ENCODE assay signal across 15 mouse cellular contexts in genomic region chr19:45230201-45230611, GRCm38 (mm10). TPM values are rescaled to one million over a fixed set of nuclear protein-coding genes. Genes with fewer than 3 reads are reported as not detected.
DNase-seq lines count a peak whose midpoint lies in the region; ATAC-seq lines count a peak whose summit lies in the region.
"Had no signal": no experiment of that assay in that cellular context is flagged by ENCODE, and none has a peak within 500 bp of the region (broad histone marks: within the 10 kb centered on the region; RNA-seq: fewer than 3 reads in every experiment).

No protein-coding gene starts in this region.

- no peaks in the 10 kb centered on the region for H3K9me3 ChIP-seq in intestine, embryonic 14.5 days (ENCODE audit: control insufficient read depth, low read length)
- no peaks in the 10 kb centered on the region for H3K9me3 ChIP-seq in intestine, embryonic 15.5 days
- H3K9me3 ChIP-seq in embryonic facial prominence, embryonic 13.5 days, result no peaks in the 10 kb centered on the region
- H3K9me3 ChIP-seq in neural tube, embryonic 14.5 days (ENCODE audit: control insufficient read depth, low read length), result no peaks in the 10 kb centered on the region

- H3K36me3 ChIP-seq in intestine, embryonic 14.5 days (ENCODE audit: control insufficient read depth, insufficient read depth, low read length), result no peaks in the 10 kb centered on the region
- no peaks in the 10 kb centered on the region for H3K36me3 ChIP-seq in intestine, embryonic 15.5 days
- no peaks in the 10 kb centered on the region for H3K36me3 ChIP-seq in embryonic facial prominence, embryonic 13.5 days
- H3K36me3 ChIP-seq in neural tube, embryonic 14.5 days (ENCODE audit: control insufficient read depth, insufficient read depth, low read length), result no peaks in the 10 kb centered on the region

- no peak overlapping the region for H3K4me2 ChIP-seq in intestine, embryonic 14.5 days (ENCODE audit: low read length)
- H3K4me2 ChIP-seq in intestine, embryonic 15.5 days (replicated peaks), result no peak overlapping the region
- H3K4me2 ChIP-seq in embryonic facial prominence, embryonic 13.5 days, result peak overlapping the region; percentile 5; the same call in 1 of the 2 replicates
- peak overlapping the region; percentile 57 for H3K4me2 ChIP-seq in neural tube, embryonic 14.5 days (ENCODE audit: low read depth, low read length)

- ATAC-seq in intestine, embryonic 14.5 days (replicated peaks; ENCODE audit: low FRiP score, low TSS enrichment, low read depth), result no peak
- ATAC-seq in intestine, embryonic 15.5 days, result no peak
- ATAC-seq in embryonic facial prominence, embryonic 13.5 days (ENCODE audit: insufficient number of reproducible peaks, insufficient read depth, low FRiP score, low TSS enrichment, low read depth), result no peak
- ATAC-seq in neural tube, embryonic 14.5 days (ENCODE audit: low read depth), result no peak
- ATAC-seq in cerebellum, adult (ENCODE audit: insufficient number of reproducible peaks, low FRiP score, low TSS enrichment), result no peak

- H3K27ac ChIP-seq in intestine, embryonic 14.5 days (ENCODE audit: low read depth), result no peak overlapping the region
- H3K27ac ChIP-seq in intestine, embryonic 15.5 days, result no peak overlapping the region
- H3K27ac ChIP-seq in embryonic facial prominence, embryonic 13.5 days, result no peak overlapping the region
- H3K27ac ChIP-seq in neural tube, embryonic 14.5 days (ENCODE audit: low read depth, low read length), result peak overlapping the region; percentile 97
- H3K27ac ChIP-seq: kidney, postnatal 0 days had no signal

- H3K27me3 ChIP-seq in intestine, embryonic 14.5 days (replicated peaks; ENCODE audit: control insufficient read depth, insufficient read depth, low read length), result peaks cover 100% of the 10 kb centered on the region
- H3K27me3 ChIP-seq in intestine, embryonic 15.5 days (replicated peaks), result peaks cover 97% of the 10 kb centered on the region
- peaks cover 100% of the 10 kb centered on the region for H3K27me3 ChIP-seq in embryonic facial prominence, embryonic 13.5 days
- peaks cover 8% of the 10 kb centered on the region for H3K27me3 ChIP-seq in neural tube, embryonic 14.5 days (ENCODE audit: control insufficient read depth, insufficient read depth, low read length)

- 2% methylated on average over 20 of the region's 20 CpGs for WGBS in intestine, embryonic 14.5 days
- 2% methylated on average over 20 of the region's 20 CpGs for WGBS in intestine, embryonic 15.5 days
- 3% methylated on average over 20 of the region's 20 CpGs for WGBS in embryonic facial prominence, embryonic 13.5 days
- WGBS in neural tube, embryonic 14.5 days, result under 1% methylated on average over 20 of the region's 20 CpGs

- 0 out of 2 replicates have a peak, but pooled peaks cover 6% of the 10 kb centered on the region for H3K4me1 ChIP-seq in intestine, embryonic 14.5 days (replicated peaks; ENCODE audit: control insufficient read depth, insufficient read depth, low read length)
- peaks cover 24% of the 10 kb centered on the region for H3K4me1 ChIP-seq in intestine, embryonic 15.5 days (replicated peaks)
- peaks cover 30% of the 10 kb centered on the region for H3K4me1 ChIP-seq in embryonic facial prominence, embryonic 13.5 days
- peaks cover 36% of the 10 kb centered on the region for H3K4me1 ChIP-seq in neural tube, embryonic 14.5 days (ENCODE audit: control insufficient read depth, insufficient read depth, low read length)

- intact Hi-C loops in left cerebral cortex, postnatal 25 days (cut with DNase I), result loop anchor here (5.0 kb wide), 3 partner anchors 153 to 1618 kb away; partner anchors contain the start of genes Kazald1 and Nkx2-3

- DNase-seq in intestine, embryonic 14.5 days (ENCODE audit: low spot score), result peak; percentile 73
- DNase-seq in induced T-regulatory cell, adult 2 months (ENCODE audit: low read depth), result peak; percentile 30
- no peak for DNase-seq in left cerebral cortex, postnatal 25 days (ENCODE audit: low spot score in 2 of 2)
- DNase-seq: cerebellum, postnatal 14 days; gastrocnemius, postnatal 25 days; lung, postnatal 14 days; right cerebral cortex, adult 18-20 months had no signal

- H3K4me3 ChIP-seq in intestine, embryonic 14.5 days (ENCODE audit: low read depth, low read length), result no peak overlapping the region
- no peak overlapping the region for H3K4me3 ChIP-seq in intestine, embryonic 15.5 days (replicated peaks)
- no peak overlapping the region for H3K4me3 ChIP-seq in embryonic facial prominence, embryonic 13.5 days
- H3K4me3 ChIP-seq in neural tube, embryonic 14.5 days (ENCODE audit: low read depth, low read length), result peak overlapping the region; percentile 17
- H3K4me3 ChIP-seq: erythroblast, embryonic 14.5 days had no signal

- no peak overlapping the region for H3K9ac ChIP-seq in intestine, embryonic 14.5 days (ENCODE audit: low read length)
- H3K9ac ChIP-seq in intestine, embryonic 15.5 days, result no peak overlapping the region
- H3K9ac ChIP-seq in embryonic facial prominence, embryonic 13.5 days, result no peak overlapping the region
- peak overlapping the region; percentile 4 for H3K9ac ChIP-seq in neural tube, embryonic 14.5 days (replicated peaks; ENCODE audit: low read depth, low read length)

RNA-seq across cellular contexts. Expression of gene Lbx1, which starts 5.4 kb away (rescaled TPM):
- polyA plus RNA-seq in intestine, embryonic 14.5 days (2014; fragmentation: Nextera tagmentation; extraction: Ambion mirVana), result not detected in 2 replicates
- polyA plus RNA-seq in intestine, embryonic 15.5 days (2015; fragmentation: Nextera tagmentation; extraction: Ambion mirVana), result 0.08 TPM in 1 of 2 replicates, not detected in the other
- polyA plus RNA-seq in embryonic facial prominence, embryonic 13.5 days (2015; fragmentation: Nextera tagmentation; extraction: Ambion mirVana), result 0.17 and 0.27 TPM in 2 replicates
- 23.0 and 24.3 TPM in 2 replicates for polyA plus RNA-seq in neural tube, embryonic 14.5 days (2014; fragmentation: Nextera tagmentation; extraction: Ambion mirVana)
- not detected for total RNA-seq in left cerebral cortex, postnatal 25 days (2021)
- total RNA-seq: CH12.LX had no signal
- polyA plus RNA-seq: erythroblast, embryonic 14.5 days; stomach, embryonic 16.5 days had no signal

Comparison
In these comparisons a context has a peak if more than half of its experiments do, and no peak if none do; other contexts are left out.
1. DNase-seq: peak in intestine, embryonic 14.5 days (single experiment) and induced T-regulatory cell, adult 2 months (single experiment); none in left cerebral cortex, postnatal 25 days (0 of 2).
2. H3K4me2 ChIP-seq: peak in embryonic facial prominence, embryonic 13.5 days (single experiment) and neural tube, embryonic 14.5 days (single experiment); none in intestine, embryonic 14.5 days (single experiment) and intestine, embryonic 15.5 days (single experiment).
3. RNA of gene Lbx1, which starts 5.4 kb away (polyA plus RNA-seq): 23.0 to 24.3 TPM in neural tube, embryonic 14.5 days; 0.17 to 0.27 TPM in embryonic facial prominence, embryonic 13.5 days, 0.08 TPM in intestine, embryonic 15.5 days and not detected in intestine, embryonic 14.5 days; every median in the first group is over 10 times any median in the second.